Mouse (Mus musculus) testis, adult 2 months (tissue): ENCODE measurements around the gene Mxd4.

Experiments
- CTCF ChIP-seq: fragments of 200-500 bp; IDR thresholded peaks from 2 replicates; pipeline ENCODE4 v1.5.1; 2012; ENCODE audit warnings: low read depth, mild to moderate bottlenecking, inconsistent platforms, low read length, moderate library complexity; ENCODE audit not compliant: control insufficient read depth, insufficient read depth, insufficient replicate concordance
- POLR2A ChIP-seq: fragments of 200-500 bp; IDR thresholded peaks from 2 replicates; pipeline ENCODE4 v1.6.1; 2012; ENCODE audit warnings: low read depth, mild to moderate bottlenecking, inconsistent platforms, low read length, moderate library complexity; ENCODE audit not compliant: control insufficient read depth

DNA sequence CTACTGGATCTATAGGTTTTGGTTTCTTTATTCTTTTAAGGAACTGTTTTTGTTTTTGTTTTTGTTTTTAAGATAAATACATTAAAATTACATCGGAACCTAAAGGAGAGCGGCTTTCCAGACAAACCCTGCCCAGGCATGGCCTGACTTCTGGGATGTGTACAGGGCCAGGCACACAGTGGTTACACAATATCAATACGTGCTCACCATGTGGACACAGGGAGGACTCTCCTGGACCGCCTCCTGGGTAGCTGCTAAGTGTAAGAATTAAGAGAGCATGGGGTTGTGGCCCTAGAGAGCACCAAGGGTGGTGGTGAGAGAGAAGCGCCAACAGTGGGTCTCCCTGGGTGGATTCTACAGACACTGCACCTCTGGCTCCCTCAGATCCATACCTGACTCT is 42.0 kb upstream of the Mxd4 start:
- TF ChIP-seq CTCF (no peak), POLR2A (no peak)
